Mouse (Mus musculus) layer of hippocampus, postnatal 10 days (tissue): ENCODE measurements around the gene Ranbp9. TPM values are rescaled to one million over a fixed set of nuclear protein-coding genes. Genes with fewer than 3 reads are reported as not detected.

Experiments used
- DNase-seq, 2 experiments: peaks; one replicate each; pipeline ENCODE4 v3.0.0; 2021; ENCODE audit warnings: low spot score in 2 of 2
- total RNA-seq, 2 experiments: library from RNA; stranded (reverse); gene quantifications; 2 replicates each; pipeline ENCODE4 v1.2.3; 2021

The Ranbp9 gene
- total RNA-seq, 2 experiments from 2014 or later: 67.8 to 77.0 TPM

- no peak for DNase-seq
Observed at GRCm38 (mm10) chr13:43452843-43453605, 28.1 kb downstream of the Ranbp9 start.

GRCm38 (mm10) chr13:43452177-43452576 lies 28.9 kb downstream of the Ranbp9 start:
- no peak for DNase-seq

GRCm38 (mm10) chr13:43450686-43451085 lies 30.4 kb downstream of the Ranbp9 start:
- DNase-seq: no peak

- no peak for DNase-seq
Observed at GRCm38 (mm10) chr13:43447721-43448120, 33.4 kb downstream of the Ranbp9 start.

GRCm38 (mm10) chr13:43445754-43446153 lies 35.3 kb downstream of the Ranbp9 start:
- DNase-seq: no peak

GRCm38 (mm10) chr13:43444717-43445116 lies 36.4 kb downstream of the Ranbp9 start:
- DNase-seq: no peak

GRCm38 (mm10) chr13:43443706-43444105 lies 37.4 kb downstream of the Ranbp9 start:
- DNase-seq: no peak

- no peak for DNase-seq
Observed at GRCm38 (mm10) chr13:43442551-43442950, 38.5 kb downstream of the Ranbp9 start.

- no peak for DNase-seq
Observed at GRCm38 (mm10) chr13:43440376-43440775, 40.7 kb downstream of the Ranbp9 start.

- DNase-seq: no peak
Observed at GRCm38 (mm10) chr13:43433395-43433794, 47.7 kb downstream of the Ranbp9 start.

- no peak for DNase-seq
Observed at GRCm38 (mm10) chr13:43428436-43428835, 52.6 kb downstream of the Ranbp9 start.

GRCm38 (mm10) chr13:43415249-43415648 lies 65.8 kb downstream of the Ranbp9 start:
- no peak for DNase-seq

- no peak for DNase-seq
Observed at GRCm38 (mm10) chr13:43413611-43414010, 67.5 kb downstream of the Ranbp9 start.

- DNase-seq: no peak
Observed at GRCm38 (mm10) chr13:43412311-43412710, 68.8 kb downstream of the Ranbp9 start.

- DNase-seq: no peak
Observed at GRCm38 (mm10) chr13:43399576-43399975, 81.5 kb downstream of the Ranbp9 start.

- peak; percentile 98 for DNase-seq
Observed at GRCm38 (mm10) chr13:43398297-43399080, 82.6 kb downstream of the Ranbp9 start, which contains the start of gene Nol7. Nol7 (plus strand) TSS chr13:43398390.

- DNase-seq: no peak
Observed at GRCm38 (mm10) chr13:43397700-43398296, 83.3 kb downstream of the Ranbp9 start.

- DNase-seq: no peak
Observed at GRCm38 (mm10) chr13:43385321-43385720, 95.8 kb downstream of the Ranbp9 start.

GRCm38 (mm10) chr13:43379989-43380388 lies 101.1 kb downstream of the Ranbp9 start:
- DNase-seq: no peak

GRCm38 (mm10) chr13:43374918-43375432 lies 106.1 kb downstream of the Ranbp9 start:
- no peak for DNase-seq

- DNase-seq: no peak
Observed at GRCm38 (mm10) chr13:43374205-43374604, 106.9 kb downstream of the Ranbp9 start.

GRCm38 (mm10) chr13:43372892-43373291 lies 108.2 kb downstream of the Ranbp9 start:
- no peak for DNase-seq
